Mouse (Mus musculus): ENCODE measurements around the gene Ispd.

GRCm38 (mm10) chr12:36474171-36474570, 92.9 kb downstream of the Ispd start:
- no peak for TF ChIP-seq CTCF (conservative IDR thresholded peaks at IDR 0.05; ENCODE audit: insufficient read depth, insufficient read length, low read depth, low read length)
- TF ChIP-seq POLR2A (IDR thresholded peaks at IDR 0.05; ENCODE audit: low read depth, low read length), result no peak
